Mouse (Mus musculus): ENCODE measurements at regions not wholly inside any gene's neighbourhood (a gene's known extent, or its start where the extent isn't known, plus 50 kb on each side); places are given as distances from the start of the nearest gene placed in this dataset.

DNA sequence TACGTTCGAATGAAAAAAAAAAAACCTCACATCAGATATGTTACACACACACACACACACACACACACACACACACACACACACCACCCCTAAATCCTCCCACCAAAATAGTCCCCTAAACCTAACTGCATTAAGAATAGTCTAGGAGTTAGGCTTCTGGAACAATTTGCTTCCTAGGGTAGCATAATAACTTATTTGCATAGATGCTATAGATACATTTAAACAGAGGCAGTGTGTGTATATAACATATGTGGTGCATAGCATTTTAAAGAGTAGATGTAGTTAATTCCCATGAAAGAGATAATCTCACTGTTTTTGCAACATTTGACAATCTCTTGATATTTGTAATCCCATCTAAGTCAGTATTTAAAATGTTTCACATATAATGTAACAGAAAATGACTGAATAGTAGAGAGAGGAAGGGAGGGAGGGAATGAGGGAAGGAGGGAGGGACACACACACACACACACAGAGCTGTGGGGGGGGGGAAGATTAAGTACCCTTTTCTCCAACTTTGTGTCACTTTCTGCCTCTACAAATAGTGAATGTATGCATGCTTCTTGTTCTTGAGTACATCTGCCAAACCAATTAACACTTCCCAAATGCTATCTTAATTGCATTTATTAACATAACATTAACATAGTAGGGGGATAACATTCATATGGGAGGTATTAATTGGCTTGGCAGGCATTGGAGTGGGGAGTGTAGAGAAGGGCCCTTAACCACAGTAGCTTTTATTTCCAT lies 127.7 kb upstream of the Tle1 start:
- no peak for DNase-seq

DNA sequence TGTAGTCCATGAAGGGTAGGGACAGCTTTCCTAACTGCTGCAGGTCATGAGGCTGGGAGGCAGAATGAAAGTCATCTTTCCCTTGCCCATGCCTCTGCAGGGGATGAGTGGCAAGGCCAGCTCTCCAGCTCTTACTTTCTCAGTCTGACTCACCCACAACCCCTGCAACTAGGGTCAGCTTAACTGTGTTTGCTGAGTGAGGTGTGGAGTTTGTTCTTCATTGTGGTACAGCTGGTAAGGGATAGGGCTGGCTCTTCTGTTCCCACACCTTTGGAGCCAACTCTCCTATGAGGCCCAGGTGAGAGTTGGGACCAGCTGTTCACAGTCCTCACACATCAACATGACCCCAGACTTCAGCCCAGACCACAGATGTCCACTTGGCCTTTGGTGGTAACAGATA lies 124.2 kb upstream of the Tle1 start:
- no peak for DNase-seq

DNA sequence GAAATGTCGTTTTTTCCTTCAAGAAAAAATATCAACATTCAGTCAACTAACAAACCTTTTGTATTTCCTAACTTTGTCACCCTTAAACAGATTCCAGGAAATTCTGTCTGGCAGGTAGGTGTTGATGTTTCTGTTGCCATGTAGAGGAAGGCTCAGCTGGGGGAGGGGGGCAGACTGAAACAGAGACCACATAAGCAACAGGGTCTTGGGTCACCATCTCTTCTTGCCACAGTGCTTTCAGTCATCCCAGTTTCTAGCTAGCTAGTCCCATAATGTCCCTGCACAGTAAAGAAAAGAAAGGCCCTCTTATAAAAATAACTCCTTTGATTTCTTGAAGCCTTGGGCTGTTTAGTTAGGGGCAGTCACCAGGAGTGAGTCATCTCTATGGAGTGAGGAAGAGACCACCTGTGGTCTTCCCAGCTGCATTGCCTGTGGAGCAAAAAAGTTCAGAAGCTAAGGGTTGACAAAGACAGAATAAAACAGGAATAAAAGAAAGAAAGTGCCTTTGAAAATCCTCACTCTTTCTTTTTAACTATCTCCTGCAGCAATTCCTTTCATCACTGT lies 84.5 kb upstream of the Tle1 start:
- no peak for DNase-seq

DNA sequence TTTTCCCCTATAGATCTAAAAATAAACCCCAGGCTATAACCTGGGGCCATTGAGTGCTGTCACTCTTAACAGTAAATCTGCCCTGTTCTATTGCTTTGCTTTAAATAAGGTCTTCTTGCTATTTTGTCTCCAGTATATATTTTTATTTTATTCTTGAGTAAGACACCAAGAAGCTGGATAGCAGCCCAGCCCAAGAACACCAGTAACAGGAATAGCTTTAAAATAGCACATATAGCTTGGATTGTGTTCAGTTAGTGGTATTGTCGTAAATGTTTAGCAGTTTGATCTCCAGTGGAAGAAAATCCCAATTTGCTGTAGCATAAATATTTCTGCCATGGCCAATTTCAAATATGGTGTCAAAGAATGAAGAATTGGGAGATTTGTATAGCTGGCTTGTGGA lies 49.8 kb upstream of the Tle1 start:
- no peak for DNase-seq
